Mouse (Mus musculus) kidney, adult 2 months (tissue): ENCODE results near the gene Mdga1. TPM values are rescaled to one million over a fixed set of nuclear protein-coding genes. Genes with fewer than 3 reads are reported as not detected.
A peak's percentile ranks its signal among the peaks of the same experiment; 100 is the strongest.

Experiments
- DNase-seq: peaks from one replicate; pipeline ENCODE4 v3.0.0; 2021
- H3K27ac ChIP-seq: fragments of 200-500 bp; 2 replicates; pipeline ENCODE4 v1.5.1; 2012; ENCODE audit warnings: low read depth, low read length, control low read depth, inconsistent platforms; ENCODE audit not compliant: insufficient read depth
- H3K27me3 ChIP-seq: fragments of 200-500 bp; replicated peaks from 2 replicates; pipeline ENCODE4 v1.6.1; 2012; ENCODE audit warnings: mild to moderate bottlenecking, moderate library complexity, low read length, inconsistent platforms; ENCODE audit not compliant: control insufficient read depth, insufficient read depth
- H3K36me3 ChIP-seq: fragments of 200-500 bp; 2 replicates; pipeline ENCODE4 v1.6.1; 2012; ENCODE audit warnings: mild to moderate bottlenecking, moderate library complexity, low read length, inconsistent platforms; ENCODE audit not compliant: control insufficient read depth, insufficient read depth
- H3K4me1 ChIP-seq: fragments of 200-500 bp; 2 replicates; pipeline ENCODE4 v1.6.1; 2011; ENCODE audit warnings: low read length; ENCODE audit not compliant: control insufficient read depth, insufficient read depth
- H3K4me3 ChIP-seq: fragments of 200-500 bp; 2 replicates; pipeline ENCODE4 v1.5.1; 2011; ENCODE audit warnings: mild to moderate bottlenecking, low read depth, low read length, control low read depth; ENCODE audit not compliant: insufficient read depth
- CTCF ChIP-seq: fragments of 200-500 bp; conservative IDR thresholded peaks from 2 replicates; pipeline ENCODE4 v1.5.1; 2011; ENCODE audit warnings: low read depth, mild to moderate bottlenecking, control low read depth, low read length, moderate library complexity, mixed read lengths; ENCODE audit not compliant: insufficient read depth, insufficient read length
- POLR2A ChIP-seq: fragments of 200-500 bp; IDR thresholded peaks from one replicate; pipeline ENCODE4 v1.6.1; 2011; ENCODE audit warnings: low read depth, low read length, control low read depth
- WGBS: fragments of 180-500 bp; shearing (Covaris S2); methylation state at CpG from one replicate; pipeline ENCODE4 v1.1.7; 2018; 5-methylcytosine and 5-hydroxymethylcytosine counted together
- polyA plus RNA-seq: library from polyadenylated mRNA; depleted of rRNA; stranded (reverse); fragments of >200 nt; gene quantifications from 2 replicates; pipeline ENCODE4 v1.2.3, GENCODE M21; 2012

The Mdga1 gene
- polyA plus RNA-seq, 1 experiment: 1.3 TPM

- TF ChIP-seq CTCF: no peak
- no peak for TF ChIP-seq POLR2A
- H3K4me3 ChIP-seq: no peak overlapping the region
- H3K36me3 ChIP-seq: no peaks in the 10 kb centered on the region
- no peaks in the 10 kb centered on the region for H3K27me3 ChIP-seq
- H3K27ac ChIP-seq: no peak overlapping the region
- no peak for DNase-seq
- 81% methylated on average over 8 of the region's 8 CpGs for WGBS
- H3K4me1 ChIP-seq: peaks cover 7% of the 10 kb centered on the region
Observed at GRCm38 (mm10) chr17:29981568-29981967, 11.7 kb upstream of the Mdga1 start.

GRCm38 (mm10) chr17:29979841-29980240 lies 10.0 kb upstream of the Mdga1 start:
- WGBS: 71% methylated on average over 7 of the region's 7 CpGs
- no peak for TF ChIP-seq POLR2A

GRCm38 (mm10) chr17:29979020-29979419 lies 9.1 kb upstream of the Mdga1 start:
- DNase-seq: peak; percentile 42
- TF ChIP-seq POLR2A (no peak), CTCF (no peak)
- Histone ChIP-seq H3K4me1 (no peaks in the 10 kb centered on the region), H3K4me3 (no peak overlapping the region), H3K27me3 (no peaks in the 10 kb centered on the region), H3K36me3 (no peaks in the 10 kb centered on the region), H3K27ac (no peak overlapping the region)
- 46% methylated on average over 4 of the region's 4 CpGs for WGBS

More at GRCm38 (mm10) chr17:29979841-29980240, 10.0 kb upstream of the Mdga1 start:
- Histone ChIP-seq H3K27me3 (no peaks in the 10 kb centered on the region), H3K4me3 (no peak overlapping the region), H3K4me1 (no peaks in the 10 kb centered on the region), H3K36me3 (no peaks in the 10 kb centered on the region), H3K27ac (no peak overlapping the region)
- DNase-seq: no peak

GRCm38 (mm10) chr17:29975731-29976130 lies 5.8 kb upstream of the Mdga1 start:
- Histone ChIP-seq H3K27ac (no peak overlapping the region), H3K27me3 (no peaks in the 10 kb centered on the region), H3K4me3 (no peak overlapping the region), H3K4me1 (peaks cover 9% of the 10 kb centered on the region; the same call in 1 of the 2 replicates), H3K36me3 (no peaks in the 10 kb centered on the region)
- DNase-seq: peak; percentile 84
- TF ChIP-seq POLR2A: no peak
- TF ChIP-seq CTCF: peak; percentile 82
- WGBS: 6% methylated on average over 8 of the region's 8 CpGs

GRCm38 (mm10) chr17:29973226-29973625 lies 3.3 kb upstream of the Mdga1 start:
- DNase-seq: no peak
- H3K4me3 ChIP-seq: no peak overlapping the region
- peaks cover 12% of the 10 kb centered on the region; the same call in 1 of the 2 replicates for H3K4me1 ChIP-seq
- no peaks in the 10 kb centered on the region for H3K27me3 ChIP-seq
- TF ChIP-seq POLR2A (no peak), CTCF (no peak)
- no peaks in the 10 kb centered on the region for H3K36me3 ChIP-seq
- no peak overlapping the region for H3K27ac ChIP-seq
- WGBS: 93% methylated on average over 7 of the region's 7 CpGs

- Histone ChIP-seq H3K36me3 (no peaks in the 10 kb centered on the region), H3K27ac (no peak overlapping the region), H3K4me1 (peaks cover 12% of the 10 kb centered on the region; the same call in 1 of the 2 replicates), H3K4me3 (no peak overlapping the region), H3K27me3 (no peaks in the 10 kb centered on the region)
- DNase-seq: peak; percentile 73
- WGBS: 41% methylated on average over 15 of the region's 15 CpGs
- no peak for TF ChIP-seq POLR2A
- no peak for TF ChIP-seq CTCF
Observed at GRCm38 (mm10) chr17:29971761-29972432, 2.0 kb upstream of the Mdga1 start.

- TF ChIP-seq POLR2A: no peak
- no peak for TF ChIP-seq CTCF
- no peak overlapping the region for H3K4me3 ChIP-seq
- DNase-seq: no peak
- 45% methylated on average over 5 of the region's 5 CpGs for WGBS
- no peak overlapping the region for H3K27ac ChIP-seq
- H3K27me3 ChIP-seq: no peaks in the 10 kb centered on the region
- H3K36me3 ChIP-seq: no peaks in the 10 kb centered on the region
- peaks cover 3% of the 10 kb centered on the region; the same call in 1 of the 2 replicates for H3K4me1 ChIP-seq
Observed at GRCm38 (mm10) chr17:29965506-29965905, 4.4 kb downstream of the Mdga1 start.
